Mouse (Mus musculus) T-helper 2 cell (primary cell): ENCODE results near the gene Col15a1.

Experiments used
- in situ Hi-C: fragments of 300-600 bp; cut with MboI, MseI; formaldehyde crosslinking; loops from one replicate; pipeline ENCODE4 v1.15.1; 2025; ENCODE audit warnings: high pct_unique_total_duplicates

Gene Col15a1

DNA sequence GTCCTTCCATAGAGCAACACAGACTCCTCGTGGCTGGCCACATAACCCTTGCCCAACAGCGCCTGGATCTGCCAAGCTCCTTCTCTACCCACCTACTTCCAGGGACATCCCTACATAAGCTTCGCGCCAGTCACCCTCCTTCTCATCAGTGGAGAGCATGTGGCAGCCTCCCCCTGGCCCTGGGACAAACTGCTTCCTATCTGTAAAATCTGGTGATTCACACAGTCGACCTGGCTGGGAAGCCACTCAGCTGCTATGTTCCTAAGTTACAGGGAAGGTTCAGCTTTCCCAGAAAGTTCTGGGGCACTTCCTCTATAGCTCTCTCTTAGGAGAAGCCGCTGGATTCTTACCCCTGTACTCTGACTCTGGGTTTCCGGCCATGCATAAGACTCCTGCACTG is 22.5 kb downstream of the Col15a1 start:
- in situ Hi-C loops = no loop called here

GRCm38 (mm10) chr4:47231322-47231721 is 23.4 kb downstream of the Col15a1 start:
- in situ Hi-C loops = no loop called here

DNA sequence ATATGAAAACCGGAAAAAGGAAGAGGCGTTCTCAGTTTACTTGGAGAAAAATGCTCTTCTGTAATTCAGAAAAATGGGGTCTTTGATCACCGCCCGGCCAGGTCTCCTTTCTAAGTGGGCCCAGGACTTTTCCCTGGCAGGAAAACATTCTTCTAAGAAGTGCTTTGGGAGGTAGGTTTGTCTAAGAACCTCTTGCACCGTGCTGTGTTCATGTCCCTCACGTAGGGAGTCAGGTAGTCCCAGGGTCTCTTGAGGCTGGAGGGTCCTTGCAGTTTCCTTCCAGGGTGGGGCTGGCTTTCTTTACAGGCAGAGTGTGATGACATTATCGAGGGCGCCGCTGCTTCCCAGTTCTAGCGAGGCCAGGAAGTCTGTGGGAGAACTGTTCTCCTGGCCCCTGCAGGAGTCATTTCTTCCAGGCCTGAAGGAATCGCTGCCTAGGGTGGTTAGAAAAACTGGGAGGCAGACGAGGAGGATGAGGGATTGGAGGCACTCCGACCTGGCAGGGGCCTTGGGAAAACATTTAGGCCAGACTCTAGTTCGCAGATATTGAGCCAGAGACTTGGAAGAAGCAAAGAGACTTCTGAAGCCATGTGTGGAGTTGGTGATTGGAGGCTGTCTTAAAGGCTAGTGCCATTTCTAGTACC is 25.4 kb downstream of the Col15a1 start:
- in situ Hi-C loops = no loop called here

- in situ Hi-C loops = no loop called here
Observed at GRCm38 (mm10) chr4:47234667-47235267, 26.8 kb downstream of the Col15a1 start.

DNA sequence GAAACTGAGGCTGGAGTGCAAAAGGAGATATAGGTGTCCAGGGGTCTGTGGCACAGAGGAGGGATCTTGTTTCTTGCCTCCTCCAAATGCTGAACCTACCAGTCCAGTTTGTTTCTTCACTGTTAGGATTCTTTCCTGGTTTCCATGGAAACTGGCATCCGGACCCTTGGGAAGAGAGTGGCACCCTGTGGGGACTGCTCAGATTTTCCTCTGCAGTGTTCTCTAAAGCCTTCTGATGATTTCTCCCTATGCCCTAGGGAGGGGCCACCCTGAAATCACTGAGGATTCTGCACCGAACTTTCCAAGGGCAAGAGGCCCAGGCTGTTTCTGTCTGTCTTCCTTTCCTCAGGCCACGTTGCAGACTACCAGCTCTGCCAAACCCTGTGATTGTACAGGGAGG is 27.4 kb downstream of the Col15a1 start:
- in situ Hi-C loops = no loop called here

DNA sequence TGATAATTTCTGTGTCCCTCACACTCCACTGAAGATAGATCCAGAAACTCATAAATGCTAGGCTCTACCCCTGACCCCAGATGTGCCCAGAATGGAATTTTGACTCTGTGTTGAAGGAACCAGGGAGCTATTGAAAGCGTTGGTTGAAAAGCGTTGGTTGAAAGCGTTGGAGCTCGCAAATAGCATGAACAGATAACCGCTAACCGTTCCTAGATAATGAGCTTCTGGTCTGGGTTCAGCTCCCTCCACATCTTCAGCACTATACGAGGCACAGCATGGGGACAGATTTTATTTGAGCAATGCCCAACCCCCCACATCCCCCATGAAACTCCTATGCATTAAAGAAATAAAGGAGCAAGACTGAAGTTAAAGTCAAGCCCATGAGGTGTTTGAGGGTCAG is 28.1 kb downstream of the Col15a1 start:
- in situ Hi-C loops = no loop called here

DNA sequence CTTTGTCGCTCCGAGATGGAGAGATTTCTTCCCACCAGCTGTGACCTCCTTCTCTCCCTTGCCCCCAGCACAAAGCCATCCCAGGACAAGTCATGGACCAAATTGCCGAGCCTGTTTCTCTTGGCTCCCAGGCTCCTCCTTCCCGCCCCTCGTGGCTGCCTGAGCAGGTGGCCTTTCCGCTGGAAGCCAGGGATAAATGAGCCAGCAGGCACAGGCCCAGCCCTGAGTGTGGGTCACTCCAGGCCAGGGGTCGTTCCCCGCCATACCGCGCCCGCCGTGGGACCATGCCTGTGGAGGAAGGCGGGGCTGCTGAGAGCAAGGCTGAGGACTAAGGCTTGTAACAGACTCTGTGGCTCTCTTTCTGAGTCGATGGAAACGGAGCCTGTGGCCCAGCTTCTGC is 29.3 kb downstream of the Col15a1 start:
- in situ Hi-C loops = no loop called here

DNA sequence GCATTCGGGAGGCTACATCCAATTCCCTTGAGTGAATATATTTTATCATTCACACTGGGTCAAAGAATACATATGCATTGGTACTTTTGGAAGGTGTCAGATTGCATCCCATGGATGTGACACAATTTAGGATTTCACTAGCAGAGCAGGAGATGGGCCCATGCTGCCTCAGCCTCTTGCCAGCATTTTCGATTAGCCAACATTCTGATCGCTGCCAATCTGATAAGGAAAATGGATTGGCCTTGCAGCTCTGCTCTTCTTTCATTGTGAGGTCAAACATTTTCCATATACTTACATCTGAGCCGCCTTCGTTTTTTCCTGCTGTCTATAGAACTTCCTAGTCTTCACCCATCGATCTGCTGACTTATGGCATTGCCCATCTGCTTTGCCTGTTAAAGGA is 31.2 kb downstream of the Col15a1 start:
- in situ Hi-C loops = no loop called here

DNA sequence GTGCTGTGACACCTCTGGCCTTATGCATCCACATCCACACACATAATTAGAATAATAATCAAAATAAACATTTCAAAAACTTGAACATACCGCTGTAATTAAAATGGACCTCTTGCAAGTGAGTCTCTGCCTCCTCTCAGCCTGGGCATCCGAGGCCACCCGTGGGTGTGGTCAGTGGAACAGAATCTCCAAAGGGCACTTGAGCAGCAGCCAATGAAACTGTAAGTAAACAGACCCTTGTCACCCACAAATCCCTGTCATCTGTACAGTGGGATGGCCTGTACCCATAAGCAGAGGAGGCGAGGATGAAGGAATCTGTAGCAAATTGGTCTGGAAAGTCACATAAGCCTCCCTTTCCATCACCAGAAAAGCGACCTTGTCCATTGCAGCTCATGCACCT is 32.9 kb downstream of the Col15a1 start:
- in situ Hi-C loops = no loop called here

- in situ Hi-C loops = no loop called here
Observed at GRCm38 (mm10) chr4:47242127-47242526, 34.2 kb downstream of the Col15a1 start.

DNA sequence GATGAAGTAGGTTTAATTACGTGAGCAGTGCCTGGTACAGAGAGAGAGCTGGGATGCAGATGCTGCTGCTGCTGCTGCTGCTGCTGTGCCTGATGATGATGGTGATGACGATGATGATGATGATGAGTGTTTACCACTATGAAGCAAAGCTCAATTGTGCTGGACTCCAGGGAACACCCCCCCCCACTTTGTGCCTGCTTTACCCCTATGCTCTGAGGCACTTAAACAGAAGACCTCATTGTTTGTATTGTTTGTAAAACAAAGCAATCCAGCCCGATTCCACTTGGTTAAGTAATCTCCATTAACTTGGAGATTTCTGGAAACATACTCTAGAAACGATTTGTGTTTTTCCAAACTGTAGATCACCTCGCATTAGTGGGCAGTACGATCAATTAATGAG is 36.7 kb downstream of the Col15a1 start:
- in situ Hi-C loops = no loop called here

GRCm38 (mm10) chr4:47245621-47246020 is 37.7 kb downstream of the Col15a1 start:
- in situ Hi-C loops = no loop called here

DNA sequence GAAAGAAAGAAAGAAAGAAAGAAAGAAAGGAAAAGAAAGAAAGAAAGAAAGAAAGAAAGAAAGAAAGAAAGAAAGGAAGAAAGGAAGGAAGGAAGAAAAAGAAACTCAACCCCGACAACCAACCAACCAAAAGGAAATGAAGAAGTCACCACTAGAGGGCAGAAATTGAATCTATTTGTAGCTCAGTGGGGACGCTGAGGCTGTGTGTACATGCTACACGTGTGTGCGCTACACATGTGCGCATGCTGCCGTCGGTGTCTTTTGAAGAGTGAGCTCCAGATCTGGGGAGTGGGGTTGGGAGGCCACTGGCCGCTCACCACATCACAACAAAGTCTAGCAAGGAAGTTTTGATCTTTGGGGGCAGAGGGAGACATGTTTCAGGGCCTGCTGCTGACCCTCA is 38.9 kb downstream of the Col15a1 start:
- in situ Hi-C loops = no loop called here

DNA sequence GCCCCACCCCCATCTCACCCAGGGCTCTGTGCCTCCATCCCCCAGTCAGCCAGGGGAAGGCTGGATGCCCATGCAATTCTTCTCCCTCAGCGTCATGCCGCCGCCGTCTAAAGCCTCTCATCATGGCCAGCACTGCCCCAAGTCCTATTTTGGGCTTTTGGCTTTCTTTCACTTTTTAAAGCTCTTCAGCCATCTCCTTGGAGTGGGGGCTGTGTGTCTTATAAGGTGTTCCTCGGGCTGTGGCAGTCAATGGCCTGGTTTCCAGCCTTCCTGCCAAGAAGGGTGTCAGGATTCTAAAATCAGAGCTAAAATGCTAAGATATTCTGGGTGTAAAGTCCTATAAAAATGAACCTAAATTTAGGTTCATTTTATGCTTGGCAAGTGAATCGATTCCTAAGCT is 39.6 kb downstream of the Col15a1 start:
- in situ Hi-C loops = no loop called here

DNA sequence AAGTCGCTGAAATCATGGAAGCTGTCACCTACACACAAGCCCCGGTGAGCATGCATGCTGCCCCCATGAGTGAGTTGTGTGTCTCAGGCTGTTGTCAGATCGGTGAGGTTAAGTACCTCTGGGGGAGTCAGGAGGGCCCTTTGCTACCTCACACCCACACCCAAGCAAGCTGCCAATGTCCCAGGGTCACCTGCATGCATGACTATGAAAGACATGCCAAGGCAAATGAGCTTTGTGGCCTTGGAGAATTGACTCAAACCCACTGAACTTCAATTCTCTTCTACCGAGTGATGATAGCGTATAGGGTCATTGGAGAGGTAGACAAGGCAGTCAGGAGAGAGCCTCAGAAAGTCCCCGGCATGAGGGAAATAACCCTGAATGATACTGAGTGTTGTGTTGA is 41.2 kb downstream of the Col15a1 start:
- in situ Hi-C loops = no loop called here

GRCm38 (mm10) chr4:47251069-47251468 is 43.1 kb downstream of the Col15a1 start:
- in situ Hi-C loops = loop anchor here (5.0 kb wide), 1 partner anchor 96 kb away; no protein-coding TSS in a partner anchor

- in situ Hi-C loops = loop anchor here (5.0 kb wide), 1 partner anchor 95 kb away; no protein-coding TSS in a partner anchor
Observed at GRCm38 (mm10) chr4:47251693-47252435, 43.9 kb downstream of the Col15a1 start.

- in situ Hi-C loops = loop anchor here (5.0 kb wide), 1 partner anchor 95 kb away; no protein-coding TSS in a partner anchor
Observed at GRCm38 (mm10) chr4:47252627-47253026, 44.7 kb downstream of the Col15a1 start.

DNA sequence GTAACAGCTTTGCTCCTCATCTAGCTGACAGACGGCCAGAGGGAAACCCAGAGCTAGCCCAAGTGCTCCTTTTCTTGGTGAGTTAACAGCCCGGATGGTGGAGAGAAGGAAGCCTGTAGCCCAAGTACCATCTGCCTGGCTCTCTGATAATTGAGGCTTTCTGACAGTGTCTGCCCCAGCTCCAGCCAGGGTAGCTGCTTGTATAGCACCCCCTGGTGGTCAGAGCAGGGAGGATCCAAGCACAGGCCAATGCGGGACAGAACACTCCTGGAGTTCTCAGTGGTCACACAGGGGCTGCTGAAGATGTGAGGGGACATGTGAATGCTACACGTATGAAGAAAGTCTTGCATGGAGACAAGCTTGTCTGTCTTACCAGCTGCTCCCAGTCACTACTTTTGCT is 47.7 kb downstream of the Col15a1 start:
- in situ Hi-C loops = no loop called here

- in situ Hi-C loops = no loop called here
Observed at GRCm38 (mm10) chr4:47258201-47258600, 50.2 kb downstream of the Col15a1 start.

DNA sequence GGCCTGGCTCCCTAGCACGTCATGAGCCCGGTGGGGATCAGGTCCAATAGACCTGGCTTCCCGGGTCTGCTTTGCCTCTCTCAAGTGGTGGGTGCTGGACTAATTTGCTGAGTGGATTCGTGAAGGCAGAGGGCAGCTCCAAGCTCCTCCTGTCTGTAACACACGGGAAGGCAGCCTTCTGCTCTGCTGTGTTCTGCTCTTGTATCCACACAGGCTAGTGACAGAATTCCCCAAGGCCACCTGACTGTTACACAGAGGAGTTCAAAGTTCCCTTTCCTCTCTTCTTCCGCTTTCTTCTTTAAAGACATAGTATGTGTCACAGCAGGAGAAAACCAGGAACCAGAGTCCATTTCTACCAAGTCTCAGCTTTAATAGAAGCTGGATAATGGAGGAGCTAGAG is 53.1 kb downstream of the Col15a1 start:
- in situ Hi-C loops = no loop called here

DNA sequence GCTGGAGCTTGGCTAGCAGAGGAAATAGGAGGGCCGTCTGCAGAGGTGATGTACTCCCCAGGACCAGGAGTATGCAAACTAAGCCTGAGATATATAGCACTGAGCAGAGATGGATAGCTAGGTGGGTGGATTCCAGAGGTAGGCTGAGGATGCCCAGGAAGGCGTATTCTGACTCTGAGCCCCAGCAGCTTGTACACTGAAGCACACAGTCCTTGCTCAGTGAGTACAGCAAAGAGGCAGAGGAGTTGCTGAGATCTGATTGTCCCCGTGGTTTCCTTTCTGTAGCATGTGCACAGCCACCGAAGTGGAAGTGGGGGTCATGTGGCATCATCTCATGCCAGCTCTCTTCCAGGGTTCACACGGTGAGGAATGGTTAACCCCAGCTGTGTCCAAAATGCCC is 54.0 kb downstream of the Col15a1 start:
- in situ Hi-C loops = no loop called here

GRCm38 (mm10) chr4:47265555-47265954 is 57.6 kb downstream of the Col15a1 start:
- in situ Hi-C loops = no loop called here
